Mouse (Mus musculus): ENCODE measurements around the gene Dnaja3. TPM values are rescaled to one million over a fixed set of nuclear protein-coding genes. Genes with fewer than 3 reads are reported as not detected.

Gene Dnaja3
- polyA plus RNA-seq, 1 experiment: 18.3 TPM

DNA sequence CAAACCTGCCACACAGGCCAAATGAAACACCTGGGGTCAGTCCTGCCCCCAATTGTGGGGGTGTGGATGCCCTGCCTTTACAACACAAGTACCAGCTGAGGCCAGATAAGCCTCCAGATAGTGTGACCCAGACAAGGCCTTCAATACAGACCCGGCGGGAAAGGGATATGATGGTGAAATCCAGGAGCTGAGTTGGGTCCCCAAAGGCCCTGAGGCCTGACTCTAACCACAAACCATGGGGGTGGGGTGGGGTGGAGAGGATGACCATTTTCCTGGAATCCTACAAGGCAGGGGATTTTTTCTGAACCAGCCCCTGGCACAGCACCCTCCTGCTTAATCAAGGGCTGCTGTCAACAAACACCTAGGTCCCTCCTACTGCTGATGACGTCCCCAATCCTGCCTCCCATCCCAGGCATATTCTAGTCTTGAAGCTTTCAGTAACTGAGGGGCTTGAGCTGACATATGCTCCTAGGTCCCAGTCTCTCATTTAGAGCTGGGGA is 848 bp upstream of the Dnaja3 start:
- Histone ChIP-seq H3K4me1 (replicated peaks; ENCODE audit: control insufficient read depth, insufficient read depth, low read length) (no peaks in the 10 kb centered on the region), H3K27me3 (ENCODE audit: control insufficient read depth, insufficient read depth, low read length) (no peaks in the 10 kb centered on the region), H3K27ac (ENCODE audit: control insufficient read depth, insufficient read depth, low read length) (no peak overlapping the region), H3K4me3 (ENCODE audit: control insufficient read depth, insufficient read depth, low read length) (no peak overlapping the region), H3K36me3 (ENCODE audit: control insufficient read depth, insufficient read depth, low read length) (peaks cover 10% of the 10 kb centered on the region; the same call in 1 of the 2 replicates)
- no peak for TF ChIP-seq POLR2A (IDR thresholded peaks at IDR 0.05; ENCODE audit: control insufficient read depth, extremely low read depth, insufficient read depth, low read length, poor library complexity)
- TF ChIP-seq CTCF (IDR thresholded peaks at IDR 0.05; ENCODE audit: borderline replicate concordance, control insufficient read depth, extremely low read depth, insufficient read depth, low read length, poor library complexity): no peak
- DNase-seq: no peak
- 92% methylated on average over 3 of the region's 3 CpGs for WGBS

GRCm38 (mm10) chr16:4640267-4641005 is 647 bp downstream of the Dnaja3 start:
- TF ChIP-seq CTCF (IDR thresholded peaks at IDR 0.05; ENCODE audit: borderline replicate concordance, control insufficient read depth, extremely low read depth, insufficient read depth, low read length, poor library complexity) (no peak), POLR2A (IDR thresholded peaks at IDR 0.05; ENCODE audit: control insufficient read depth, extremely low read depth, insufficient read depth, low read length, poor library complexity) (no peak)
- Histone ChIP-seq H3K27me3 (ENCODE audit: control insufficient read depth, insufficient read depth, low read length) (no peaks in the 10 kb centered on the region), H3K4me1 (replicated peaks; ENCODE audit: control insufficient read depth, insufficient read depth, low read length) (no peaks in the 10 kb centered on the region), H3K36me3 (ENCODE audit: control insufficient read depth, insufficient read depth, low read length) (no peaks in the 10 kb centered on the region), H3K4me3 (ENCODE audit: control insufficient read depth, insufficient read depth, low read length) (0 out of 2 replicates have a peak overlapping the region, but pooled peaks have one; percentile 1), H3K27ac (ENCODE audit: control insufficient read depth, insufficient read depth, low read length) (no peak overlapping the region)
- DNase-seq: no peak
- WGBS: 86% methylated on average over 17 of the region's 17 CpGs

- Histone ChIP-seq H3K27ac (ENCODE audit: control insufficient read depth, insufficient read depth, low read length) (no peak overlapping the region), H3K36me3 (ENCODE audit: control insufficient read depth, insufficient read depth, low read length) (no peaks in the 10 kb centered on the region), H3K4me1 (replicated peaks; ENCODE audit: control insufficient read depth, insufficient read depth, low read length) (no peaks in the 10 kb centered on the region), H3K27me3 (ENCODE audit: control insufficient read depth, insufficient read depth, low read length) (no peaks in the 10 kb centered on the region), H3K4me3 (ENCODE audit: control insufficient read depth, insufficient read depth, low read length) (no peak overlapping the region)
- WGBS: 92% methylated on average over 3 of the region's 3 CpGs
- TF ChIP-seq POLR2A (IDR thresholded peaks at IDR 0.05; ENCODE audit: control insufficient read depth, extremely low read depth, insufficient read depth, low read length, poor library complexity) (no peak), CTCF (IDR thresholded peaks at IDR 0.05; ENCODE audit: borderline replicate concordance, control insufficient read depth, extremely low read depth, insufficient read depth, low read length, poor library complexity) (no peak)
- DNase-seq: no peak
Measured at GRCm38 (mm10) chr16:4641119-4641838, 1.5 kb downstream of the Dnaja3 start.

GRCm38 (mm10) chr16:4642190-4642589 is 2.4 kb downstream of the Dnaja3 start:
- H3K4me1 ChIP-seq (replicated peaks; ENCODE audit: control insufficient read depth, insufficient read depth, low read length): no peaks in the 10 kb centered on the region
- no peaks in the 10 kb centered on the region for H3K36me3 ChIP-seq (ENCODE audit: control insufficient read depth, insufficient read depth, low read length)
- H3K4me3 ChIP-seq (ENCODE audit: control insufficient read depth, insufficient read depth, low read length): no peak overlapping the region
- WGBS: 92% methylated on average over 13 of the region's 13 CpGs
- TF ChIP-seq CTCF (IDR thresholded peaks at IDR 0.05; ENCODE audit: borderline replicate concordance, control insufficient read depth, extremely low read depth, insufficient read depth, low read length, poor library complexity) (no peak), POLR2A (IDR thresholded peaks at IDR 0.05; ENCODE audit: control insufficient read depth, extremely low read depth, insufficient read depth, low read length, poor library complexity) (no peak)
- DNase-seq: no peak
- H3K27ac ChIP-seq (ENCODE audit: control insufficient read depth, insufficient read depth, low read length): no peak overlapping the region
- H3K27me3 ChIP-seq (ENCODE audit: control insufficient read depth, insufficient read depth, low read length): no peaks in the 10 kb centered on the region

DNA sequence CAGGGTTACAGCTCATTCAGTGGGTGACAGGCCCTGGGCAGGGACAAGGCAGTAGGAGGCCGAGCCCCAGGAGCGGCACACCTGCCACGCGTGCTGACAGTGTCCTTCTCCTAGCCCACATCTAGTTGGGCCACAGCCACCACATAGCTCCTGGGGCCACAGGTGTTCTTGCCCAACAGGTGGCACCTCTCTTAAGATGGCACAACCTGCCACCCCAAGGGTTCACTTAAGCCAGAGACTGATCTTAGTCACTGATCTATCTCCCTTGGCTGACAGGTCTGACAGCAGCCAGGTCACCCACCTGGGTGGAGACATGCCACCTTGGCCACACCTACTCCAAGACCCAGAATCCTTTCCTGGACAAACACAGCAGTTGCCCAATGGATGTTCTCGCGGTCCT is 3.1 kb downstream of the Dnaja3 start:
- no peak overlapping the region for H3K27ac ChIP-seq (ENCODE audit: control insufficient read depth, insufficient read depth, low read length)

DNA sequence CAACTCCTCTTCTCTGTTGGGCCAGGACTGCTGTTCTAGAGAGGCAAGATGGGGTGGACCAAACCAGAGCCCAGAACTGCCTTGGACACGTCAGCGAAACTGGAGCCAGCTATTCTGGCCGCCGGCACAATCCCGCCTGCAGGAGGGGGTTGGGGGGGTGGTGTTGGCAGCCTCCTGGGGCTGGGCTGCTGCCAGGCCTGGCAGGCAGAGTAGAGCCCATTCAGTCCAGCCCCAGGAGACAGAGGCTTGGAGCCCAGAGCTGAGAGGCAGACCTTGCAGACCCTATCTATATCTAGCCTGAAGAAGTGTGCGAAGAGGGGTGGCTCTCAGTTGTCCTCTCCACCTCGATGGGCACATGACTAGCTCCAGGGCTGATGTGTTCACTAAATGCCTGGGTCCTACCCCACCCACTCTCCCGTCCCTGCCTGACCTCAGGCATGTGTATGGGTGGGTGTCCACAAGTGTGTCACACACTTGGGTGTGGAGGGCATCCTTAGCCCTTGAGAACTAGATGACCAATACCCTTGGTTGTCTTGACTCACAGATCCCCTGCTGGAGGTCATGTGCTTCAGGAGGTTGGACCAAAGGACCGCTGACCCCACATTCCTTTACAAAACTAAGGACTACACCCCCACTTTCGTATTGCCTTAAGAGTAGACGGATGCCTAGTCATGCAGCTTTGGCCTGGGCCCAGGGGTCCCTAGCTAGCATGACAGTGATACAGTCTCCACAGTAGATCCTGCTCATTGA is 4.1 kb downstream of the Dnaja3 start:
- DNase-seq: no peak
- H3K4me1 ChIP-seq (replicated peaks; ENCODE audit: control insufficient read depth, insufficient read depth, low read length): no peaks in the 10 kb centered on the region
- 93% methylated on average over 11 of the region's 11 CpGs for WGBS

More for the DNA sequence above, 3.1 kb downstream of the Dnaja3 start:
- H3K27me3 ChIP-seq (ENCODE audit: control insufficient read depth, insufficient read depth, low read length): no peaks in the 10 kb centered on the region
- TF ChIP-seq POLR2A (IDR thresholded peaks at IDR 0.05; ENCODE audit: control insufficient read depth, extremely low read depth, insufficient read depth, low read length, poor library complexity): no peak
- TF ChIP-seq CTCF (IDR thresholded peaks at IDR 0.05; ENCODE audit: borderline replicate concordance, control insufficient read depth, extremely low read depth, insufficient read depth, low read length, poor library complexity): no peak
- no peak for DNase-seq
- H3K4me3 ChIP-seq (ENCODE audit: control insufficient read depth, insufficient read depth, low read length): no peak overlapping the region
- peaks cover 4% of the 10 kb centered on the region; the same call in 1 of the 2 replicates for H3K36me3 ChIP-seq (ENCODE audit: control insufficient read depth, insufficient read depth, low read length)
- WGBS: 94% methylated on average over 6 of the region's 6 CpGs
- H3K4me1 ChIP-seq (replicated peaks; ENCODE audit: control insufficient read depth, insufficient read depth, low read length): no peaks in the 10 kb centered on the region

More for the DNA sequence above, 4.1 kb downstream of the Dnaja3 start:
- no peak for TF ChIP-seq CTCF (IDR thresholded peaks at IDR 0.05; ENCODE audit: borderline replicate concordance, control insufficient read depth, extremely low read depth, insufficient read depth, low read length, poor library complexity)
- no peak for TF ChIP-seq POLR2A (IDR thresholded peaks at IDR 0.05; ENCODE audit: control insufficient read depth, extremely low read depth, insufficient read depth, low read length, poor library complexity)
- H3K27me3 ChIP-seq (ENCODE audit: control insufficient read depth, insufficient read depth, low read length): no peaks in the 10 kb centered on the region
- no peak overlapping the region for H3K4me3 ChIP-seq (ENCODE audit: control insufficient read depth, insufficient read depth, low read length)
- no peak overlapping the region for H3K27ac ChIP-seq (ENCODE audit: control insufficient read depth, insufficient read depth, low read length)
- H3K36me3 ChIP-seq (ENCODE audit: control insufficient read depth, insufficient read depth, low read length): peaks cover 8% of the 10 kb centered on the region; the same call in 1 of the 2 replicates

All from thymus, adult 2 months (tissue).